Mouse (Mus musculus) limb, embryonic 15.5 days (tissue): ENCODE measurements around the gene Tmx4. TPM values are rescaled to one million over a fixed set of nuclear protein-coding genes. Genes with fewer than 3 reads are reported as not detected.

ENCODE experiments used
- ATAC-seq: fragments of 200-750 bp; cut with Nextera tagmentation; 2 replicates; pipeline ENCODE4 v1.8.0; 2017; ENCODE audit warnings: low read depth, moderate TSS enrichment; ENCODE audit not compliant: insufficient number of reproducible peaks, low FRiP score, low TSS enrichment
- H3K27ac ChIP-seq: fragments of 300-500 bp; sonication (generic); 2 replicates; pipeline ENCODE4 v1.5.1; 2015; ENCODE audit warnings: moderate library complexity, mild to moderate bottlenecking, inconsistent platforms
- H3K27me3 ChIP-seq: fragments of 300-500 bp; sonication (generic); 2 replicates; pipeline ENCODE4 v1.6.1; 2015; ENCODE audit warnings: inconsistent platforms
- H3K36me3 ChIP-seq: fragments of 300-500 bp; sonication (generic); 2 replicates; pipeline ENCODE4 v1.6.1; 2015; ENCODE audit warnings: inconsistent platforms
- H3K4me1 ChIP-seq: fragments of 300-500 bp; sonication (generic); 2 replicates; pipeline ENCODE4 v1.6.1; 2015; ENCODE audit warnings: inconsistent platforms
- H3K4me2 ChIP-seq: fragments of 300-500 bp; sonication (generic); 2 replicates; pipeline ENCODE4 v1.6.1; 2015; ENCODE audit warnings: mild to moderate bottlenecking, inconsistent platforms
- H3K4me3 ChIP-seq: fragments of 300-500 bp; sonication (generic); 2 replicates; pipeline ENCODE4 v1.5.1; 2015; ENCODE audit warnings: mild to moderate bottlenecking, inconsistent platforms
- H3K9ac ChIP-seq: fragments of 300-500 bp; sonication (generic); 2 replicates; pipeline ENCODE4 v1.6.1; 2015; ENCODE audit warnings: inconsistent platforms
- H3K9me3 ChIP-seq: fragments of 300-500 bp; sonication (generic); 2 replicates; pipeline ENCODE4 v1.6.1; 2016; ENCODE audit warnings: inconsistent platforms
- WGBS: fragments of 180-500 bp; shearing (Covaris S2); methylation state at CpG from one replicate; pipeline ENCODE4 v1.1.7; 2015; 5-methylcytosine and 5-hydroxymethylcytosine counted together
- polyA plus RNA-seq: library from polyadenylated mRNA; unstranded; fragments of >200 nt; fragmentation: Nextera tagmentation; extraction: Ambion mirVana; gene quantifications from 2 replicates; pipeline ENCODE4 v1.2.1, GENCODE M21; 2015

The Tmx4 gene
- polyA plus RNA-seq, 1 experiment from 2014 or later = 17.5 TPM

DNA sequence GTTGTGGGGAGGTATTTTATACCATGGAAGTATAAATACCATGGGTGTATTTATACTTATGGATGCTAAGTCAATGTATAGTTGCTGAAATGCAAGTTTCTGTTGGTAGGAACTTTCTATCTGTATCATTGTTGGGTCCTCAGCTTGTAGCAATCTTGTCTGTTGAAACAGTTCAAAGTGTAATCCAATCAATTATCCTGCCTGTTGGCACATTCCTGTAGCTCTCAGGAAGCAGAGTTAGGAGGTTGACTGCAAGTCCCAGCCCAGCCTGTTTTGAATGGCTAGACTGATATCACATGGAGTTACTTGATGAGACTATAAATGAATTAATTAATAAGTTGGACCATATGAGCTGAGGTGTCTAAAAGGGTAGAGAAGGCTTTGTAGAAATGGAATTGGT is 91.6 kb downstream of the Tmx4 start:
- Histone ChIP-seq H3K9ac (no peak overlapping the region), H3K4me3 (no peak overlapping the region), H3K27ac (no peak overlapping the region), H3K9me3 (no peaks in the 10 kb centered on the region), H3K4me2 (no peak overlapping the region), H3K4me1 (no peaks in the 10 kb centered on the region), H3K36me3 (no peaks in the 10 kb centered on the region), H3K27me3 (no peaks in the 10 kb centered on the region)
- ATAC-seq = no peak

GRCm38 (mm10) chr2:134549770-134550169 is 94.2 kb downstream of the Tmx4 start:
- Histone ChIP-seq H3K27me3 (no peaks in the 10 kb centered on the region), H3K9ac (no peak overlapping the region), H3K27ac (no peak overlapping the region), H3K4me3 (no peak overlapping the region), H3K9me3 (no peaks in the 10 kb centered on the region), H3K36me3 (no peaks in the 10 kb centered on the region), H3K4me2 (no peak overlapping the region), H3K4me1 (no peaks in the 10 kb centered on the region)
- 25% methylated on average over 4 of the region's 4 CpGs for WGBS
- no peak for ATAC-seq

DNA sequence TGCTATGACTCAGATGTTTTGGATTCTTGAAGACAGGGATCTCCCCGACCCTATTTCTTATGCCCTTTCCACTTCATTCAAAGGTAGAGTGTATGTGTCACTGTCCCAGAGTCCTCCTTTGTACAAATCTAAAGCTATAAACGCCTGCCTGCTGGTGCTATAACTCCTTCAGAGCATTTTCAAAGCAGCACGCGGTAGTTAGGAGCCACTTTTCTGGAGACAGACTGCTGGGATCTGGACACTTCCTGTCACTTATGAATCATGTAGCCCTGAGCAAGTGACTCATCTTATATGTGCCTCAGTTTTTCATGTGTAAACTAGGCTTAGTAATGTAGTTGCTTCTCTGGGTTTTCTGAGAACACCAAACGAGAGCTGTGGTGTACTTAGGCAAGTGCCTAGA is 98.8 kb downstream of the Tmx4 start:
- H3K9me3 ChIP-seq = no peaks in the 10 kb centered on the region
- no peak overlapping the region for H3K9ac ChIP-seq
- no peak overlapping the region for H3K4me3 ChIP-seq
- H3K4me2 ChIP-seq = no peak overlapping the region
- ATAC-seq = no peak
- 0 out of 2 replicates have a peak, but pooled peaks cover 3% of the 10 kb centered on the region for H3K4me1 ChIP-seq
- WGBS = 42% methylated on average over 5 of the region's 5 CpGs
- no peak overlapping the region for H3K27ac ChIP-seq
- H3K36me3 ChIP-seq = no peaks in the 10 kb centered on the region
- H3K27me3 ChIP-seq = no peaks in the 10 kb centered on the region

DNA sequence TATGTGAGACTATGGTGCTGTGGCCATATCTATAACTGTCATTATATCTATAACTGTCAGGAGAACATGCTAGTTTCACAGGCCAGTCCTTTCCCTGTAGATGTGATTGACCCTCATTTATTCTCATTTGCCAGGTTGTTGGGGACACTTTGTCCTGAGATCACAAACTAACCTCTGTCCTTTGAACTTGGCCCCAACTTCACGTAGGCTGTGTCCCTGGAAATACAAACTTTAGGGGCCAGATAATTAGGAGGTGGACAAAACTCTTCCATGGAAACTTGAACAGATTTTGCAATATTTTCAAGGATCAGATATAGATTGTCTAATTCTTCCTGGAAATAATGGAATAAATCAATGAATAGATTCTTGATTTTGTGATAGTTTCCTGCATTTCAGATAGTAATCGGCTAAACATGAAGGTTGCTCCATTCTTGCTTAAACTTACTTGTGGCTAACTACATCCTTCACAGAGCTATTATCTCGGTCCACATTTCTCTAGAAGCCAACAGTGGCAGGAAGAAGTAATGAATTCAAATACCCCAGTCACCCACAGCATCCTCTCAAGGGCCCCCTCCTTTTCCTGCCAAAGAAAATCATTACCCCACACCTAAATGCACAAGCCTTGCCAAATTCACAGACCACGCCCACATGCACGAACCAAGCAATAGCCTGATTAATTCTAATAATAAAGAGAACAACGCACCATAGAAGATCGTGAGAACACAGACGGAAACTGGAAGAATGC is 99.5 kb downstream of the Tmx4 start:
- H3K4me1 ChIP-seq = 0 out of 2 replicates have a peak, but pooled peaks cover 3% of the 10 kb centered on the region
- no peak overlapping the region for H3K4me3 ChIP-seq
- no peaks in the 10 kb centered on the region for H3K9me3 ChIP-seq
- no peak for ATAC-seq
- no peak overlapping the region for H3K4me2 ChIP-seq
- 59% methylated on average over 8 of the region's 8 CpGs for WGBS
- H3K27ac ChIP-seq = no peak overlapping the region
- no peaks in the 10 kb centered on the region for H3K36me3 ChIP-seq
- no peak overlapping the region for H3K9ac ChIP-seq
- H3K27me3 ChIP-seq = no peaks in the 10 kb centered on the region

Other genes starting within 250 kb of the Tmx4 start
- 0.06 TPM in 1 of 2 replicates, not detected in the other for gene Hao1, start 89.8 kb downstream of the Tmx4 start, polyA plus RNA-seq
- gene Plcb1, start 141.9 kb upstream of the Tmx4 start, polyA plus RNA-seq = 9.5 and 12.1 TPM in 2 replicates